Comparison of ENCODE assay signal across 14 mouse cellular contexts in the genomic region with DNA sequence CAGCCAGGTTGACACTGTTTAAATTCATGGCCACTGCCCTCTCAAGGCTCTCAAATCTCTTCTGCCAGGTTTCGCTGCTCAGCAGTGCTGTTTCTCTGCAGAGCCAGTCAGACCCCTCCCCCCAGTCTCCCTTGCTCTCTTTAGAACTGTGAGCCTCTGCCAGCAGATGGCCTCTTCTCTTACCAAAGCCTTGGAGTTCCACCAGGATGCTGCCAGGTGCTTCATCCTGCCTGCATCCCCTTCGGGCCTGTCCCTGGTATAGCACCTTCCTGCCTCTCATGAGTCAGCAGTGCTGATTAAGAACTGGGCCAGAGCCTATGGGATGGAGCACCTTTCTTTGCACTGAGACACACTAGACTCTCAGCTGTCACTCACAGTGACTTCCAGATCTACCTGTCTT.
DNase-seq lines count a peak whose midpoint lies in the region; ATAC-seq and TF ChIP-seq lines count a peak whose summit lies in the region.
"Had no signal": no experiment of that assay in that cellular context is flagged by ENCODE, and none has a peak within 500 bp of the region (broad histone marks: within the 10 kb centered on the region; RNA-seq: fewer than 3 reads in every experiment).

No protein-coding gene starts in this region.

- 52% methylated on average over 2 of the region's 2 CpGs for WGBS in embryonic facial prominence, embryonic 10.5 days
- WGBS in lung, postnatal 0 days = 54% methylated on average over 2 of the region's 2 CpGs

- peak; percentile 61; the same call in 1 of the 2 replicates for ATAC-seq in cerebellum, adult (ENCODE audit: insufficient number of reproducible peaks, low FRiP score, low TSS enrichment)
- ATAC-seq in lung, postnatal 0 days = no peak

- H3K9me3 ChIP-seq in embryonic facial prominence, embryonic 10.5 days = no peaks in the 10 kb centered on the region
- H3K9me3 ChIP-seq in lung, postnatal 0 days (ENCODE audit: low read length) = no peaks in the 10 kb centered on the region
- H3K9me3 ChIP-seq: liver, embryonic 13.5 days had no signal

- no peak overlapping the region for H3K4me3 ChIP-seq in left cerebral cortex, adult 2 months
- H3K4me3 ChIP-seq in embryonic facial prominence, embryonic 10.5 days = no peak overlapping the region
- no peak overlapping the region for H3K4me3 ChIP-seq in lung, postnatal 0 days (ENCODE audit: low read depth, low read length)
- H3K4me3 ChIP-seq: liver, embryonic 13.5 days had no signal

- no peak overlapping the region for H3K27ac ChIP-seq in left cerebral cortex, adult 2 months
- no peak overlapping the region for H3K27ac ChIP-seq in embryonic facial prominence, embryonic 10.5 days (replicated peaks)
- no peak overlapping the region for H3K27ac ChIP-seq in lung, postnatal 0 days (ENCODE audit: low read length)
- H3K27ac ChIP-seq: liver, embryonic 13.5 days had no signal

- H3K4me2 ChIP-seq in lung, postnatal 0 days (replicated peaks; ENCODE audit: low read depth, low read length) = no peak overlapping the region
- H3K4me2 ChIP-seq: liver, embryonic 13.5 days had no signal

- intact Hi-C loops in left cerebral cortex, postnatal 4 days (cut with DNase I) = no loop called here
- intact Hi-C loops in left cerebral cortex, adult 2 months (cut with DNase I) = no loop called here

- no peak overlapping the region for H3K9ac ChIP-seq in lung, postnatal 0 days (replicated peaks; ENCODE audit: low read depth)
- H3K9ac ChIP-seq: liver, embryonic 13.5 days had no signal

- H3K36me3 ChIP-seq in embryonic facial prominence, embryonic 10.5 days (replicated peaks) = no peaks in the 10 kb centered on the region
- H3K36me3 ChIP-seq in lung, postnatal 0 days (ENCODE audit: insufficient read depth, low read length) = no peaks in the 10 kb centered on the region; the same call in 1 of the 2 replicates
- H3K36me3 ChIP-seq: liver, embryonic 13.5 days had no signal

- no peaks in the 10 kb centered on the region for H3K27me3 ChIP-seq in embryonic facial prominence, embryonic 10.5 days (replicated peaks; ENCODE audit: low read depth, poor library complexity, severe bottlenecking)
- H3K27me3 ChIP-seq in lung, postnatal 0 days (replicated peaks; ENCODE audit: insufficient read depth, low read length) = no peaks in the 10 kb centered on the region
- H3K27me3 ChIP-seq: liver, embryonic 13.5 days had no signal

- DNase-seq in cerebellum, adult 11 months = no peak
- DNase-seq in left cerebral cortex, postnatal 4 days = peak; percentile 14
- DNase-seq in left cerebral cortex, adult 2 months (ENCODE audit: extremely low spot score in 1 of 2, low spot score in 2 of 2) = no peak
- peak; percentile 18 for DNase-seq in ZHBTc4 (ENCODE audit: low read depth, low spot score)
- peak; percentile 13 for DNase-seq in embryonic facial prominence, embryonic 10.5 days (ENCODE audit: low spot score)
- no peak for DNase-seq in layer of hippocampus, postnatal 25 days (ENCODE audit: extremely low spot score in 1 of 2, low spot score in 1 of 2)
- DNase-seq in lung, postnatal 0 days (ENCODE audit: low spot score) = no peak
- DNase-seq: adrenal gland, postnatal 36 days; heart, postnatal 4 days; kidney, adult 2 months; liver, embryonic 13.5 days; lung, postnatal 14 days; right cerebral cortex, postnatal 25 days had no signal

- peaks cover 10% of the 10 kb centered on the region for H3K4me1 ChIP-seq in embryonic facial prominence, embryonic 10.5 days
- no peaks in the 10 kb centered on the region for H3K4me1 ChIP-seq in lung, postnatal 0 days (ENCODE audit: insufficient read depth, low read depth, low read length)
- H3K4me1 ChIP-seq: liver, embryonic 13.5 days had no signal

- TF ChIP-seq CTCF in left cerebral cortex, adult 2 months (IDR thresholded peaks at IDR 0.05) = no peak; the same call in 1 of the 2 replicates
- TF ChIP-seq CTCF in lung, postnatal 0 days (IDR thresholded peaks at IDR 0.05) = no peak

- no peak for TF ChIP-seq EP300 in lung, postnatal 0 days (IDR thresholded peaks at IDR 0.05)

Comparison
In these comparisons a context has a peak if more than half of its experiments do, and no peak if none do; other contexts are left out.
1. DNase-seq: peak in left cerebral cortex, postnatal 4 days (single experiment), ZHBTc4 (single experiment) and embryonic facial prominence, embryonic 10.5 days (single experiment); none in cerebellum, adult 11 months (single experiment), left cerebral cortex, adult 2 months (0 of 2), layer of hippocampus, postnatal 25 days (0 of 2) and lung, postnatal 0 days (single experiment).